Mouse (Mus musculus) limb, embryonic 14.5 days (tissue): ENCODE data around the gene Lca5l. TPM values are rescaled to one million over a fixed set of nuclear protein-coding genes. Genes with fewer than 3 reads are reported as not detected.

Experiments
- ATAC-seq: fragments of 200-750 bp; cut with Nextera tagmentation; 2 replicates; pipeline ENCODE4 v1.8.0; 2017; ENCODE audit warnings: low read depth, moderate number of reproducible peaks, moderate TSS enrichment; ENCODE audit not compliant: low FRiP score
- DNase-seq: peaks from one replicate; pipeline ENCODE4 v3.0.0-alpha.2; 2015; ENCODE audit warnings: low spot score
- H3K27ac ChIP-seq: fragments of 300-500 bp; sonication (generic); replicated peaks from 2 replicates; pipeline ENCODE4 v1.5.1; 2014; ENCODE audit warnings: low read depth, mild to moderate bottlenecking, low read length, moderate library complexity, mixed read lengths
- H3K27me3 ChIP-seq: fragments of 300-500 bp; sonication (generic); 2 replicates; pipeline ENCODE4 v1.6.1; 2014; ENCODE audit warnings: low read length, mixed read lengths; ENCODE audit not compliant: control insufficient read depth, insufficient read depth
- H3K36me3 ChIP-seq: fragments of 300-500 bp; sonication (generic); 2 replicates; pipeline ENCODE4 v1.6.1; 2014; ENCODE audit warnings: mild to moderate bottlenecking, low read length, moderate library complexity, mixed read lengths; ENCODE audit not compliant: control insufficient read depth, insufficient read depth
- H3K4me1 ChIP-seq: fragments of 300-500 bp; sonication (generic); 2 replicates; pipeline ENCODE4 v1.6.1; 2014; ENCODE audit warnings: antibody characterized with exemption, low read length, mixed read lengths; ENCODE audit not compliant: control insufficient read depth, insufficient read depth
- H3K4me2 ChIP-seq: fragments of 300-500 bp; sonication (generic); replicated peaks from 2 replicates; pipeline ENCODE4 v1.6.1; 2014; ENCODE audit warnings: low read depth, mild to moderate bottlenecking, low read length, moderate library complexity; ENCODE audit not compliant: severe bottlenecking
- H3K4me3 ChIP-seq: fragments of 300-500 bp; sonication (generic); replicated peaks from 2 replicates; pipeline ENCODE4 v1.5.1; 2014; ENCODE audit warnings: low read length
- H3K9ac ChIP-seq: fragments of 300-500 bp; sonication (generic); 2 replicates; pipeline ENCODE4 v1.6.1; 2014; ENCODE audit warnings: mild to moderate bottlenecking, low read depth, low read length, moderate library complexity; ENCODE audit not compliant: severe bottlenecking
- H3K9me3 ChIP-seq: fragments of 300-500 bp; sonication (generic); 2 replicates; pipeline ENCODE4 v1.6.1; 2016; ENCODE audit warnings: low read length; ENCODE audit not compliant: control insufficient read depth
- POLR2A ChIP-seq: fragments of 200-500 bp; IDR thresholded peaks from 2 replicates; pipeline ENCODE4 v1.8.0; 2012; ENCODE audit warnings: inconsistent platforms, mild to moderate bottlenecking, moderate library complexity, borderline replicate concordance; ENCODE audit not compliant: insufficient read depth, insufficient read length; ENCODE audit errors: extremely low read depth
- WGBS: fragments of 180-500 bp; shearing (Covaris S2); extraction: QIAGEN DNeasy Blood & Tissue Kit; methylation state at CpG from one replicate; pipeline ENCODE4 v1.1.7; 2014; 5-methylcytosine and 5-hydroxymethylcytosine counted together
- polyA plus RNA-seq, 2 experiments: library from polyadenylated mRNA; depleted of rRNA in 1 of 2; stranded (reverse) in 1 of 2; unstranded in 1 of 2; fragments of >200 nt; fragmentation: Nextera tagmentation in 1 of 2; extraction: Ambion mirVana in 1 of 2; gene quantifications; 2 replicates each; pipeline versions ENCODE4 v1.2.1 to v1.2.3; 2012 to 2014

The Lca5l gene
- polyA plus RNA-seq, 2 experiments = 1.4 to 1.7 TPM

DNA sequence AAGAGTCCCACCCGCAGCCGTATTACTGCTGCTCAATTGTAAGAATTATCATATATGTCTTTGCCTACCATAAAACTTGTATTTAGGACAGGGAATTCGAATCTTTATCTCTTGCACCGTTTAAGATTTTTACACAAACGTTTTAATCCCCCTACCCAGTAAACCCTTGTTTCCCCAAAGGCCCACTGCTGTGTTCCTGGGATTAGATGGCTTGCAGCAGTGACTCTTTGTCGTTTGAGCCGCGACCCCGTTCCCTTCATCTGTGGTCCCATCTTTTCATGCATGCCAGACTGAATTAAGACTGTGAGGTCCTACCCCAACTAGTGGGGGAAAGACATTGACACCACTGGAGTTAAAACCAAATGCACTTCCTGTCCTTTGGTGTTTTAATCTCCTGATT, 63.6 kb downstream of the Lca5l start:
- Histone ChIP-seq H3K4me1 (peaks cover 14% of the 10 kb centered on the region), H3K4me3 (peak overlapping the region; percentile 97), H3K36me3 (peaks cover 32% of the 10 kb centered on the region), H3K9ac (peak overlapping the region; percentile 98), H3K4me2 (peak overlapping the region; percentile 64), H3K9me3 (no peaks in the 10 kb centered on the region), H3K27ac (peak overlapping the region; percentile 97), H3K27me3 (no peaks in the 10 kb centered on the region)
- no peak for TF ChIP-seq POLR2A
- 1% methylated on average over 9 of the region's 9 CpGs for WGBS
- no peak for ATAC-seq
- no peak for DNase-seq

DNA sequence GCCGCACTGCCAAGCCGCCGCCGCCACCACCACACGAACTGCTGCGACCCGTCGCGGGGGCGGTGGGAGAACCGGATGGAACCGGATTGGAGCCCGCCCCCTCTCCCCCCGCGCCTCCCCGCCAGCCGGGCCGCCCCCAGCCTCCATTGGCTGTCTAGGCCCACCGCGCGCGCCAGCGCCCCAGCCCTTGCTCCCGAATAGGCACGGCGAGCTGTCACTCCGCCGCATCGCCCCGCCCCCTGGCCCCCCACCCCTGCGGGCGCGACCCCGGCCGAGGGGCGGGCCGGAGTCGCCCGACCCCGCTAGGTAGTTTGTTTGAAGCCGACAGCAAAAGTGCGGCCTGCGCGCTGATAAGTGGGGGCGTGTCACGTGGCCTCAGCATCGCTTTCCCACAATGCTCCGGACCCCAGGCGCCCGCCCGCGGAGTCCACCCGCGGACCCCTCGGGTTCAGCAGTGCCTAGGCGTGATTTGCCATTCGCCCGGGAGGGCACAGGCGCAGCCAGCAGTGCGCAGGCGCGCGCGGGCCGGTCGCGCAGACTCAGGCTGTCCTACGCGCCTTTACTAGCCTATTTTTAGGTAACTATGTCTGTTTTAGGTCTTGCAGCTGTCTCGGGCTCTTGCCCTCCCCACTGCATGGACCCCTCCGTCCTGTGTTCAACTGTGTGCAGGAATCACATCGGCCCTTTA, 64.3 kb downstream of the Lca5l start, which contains the start of gene Hmgn1:
Hmgn1 (minus strand) TSS at position 73 of the 688 bp plus-strand sequence.
- under 1% methylated on average over 58 of the region's 72 CpGs for WGBS

DNA sequence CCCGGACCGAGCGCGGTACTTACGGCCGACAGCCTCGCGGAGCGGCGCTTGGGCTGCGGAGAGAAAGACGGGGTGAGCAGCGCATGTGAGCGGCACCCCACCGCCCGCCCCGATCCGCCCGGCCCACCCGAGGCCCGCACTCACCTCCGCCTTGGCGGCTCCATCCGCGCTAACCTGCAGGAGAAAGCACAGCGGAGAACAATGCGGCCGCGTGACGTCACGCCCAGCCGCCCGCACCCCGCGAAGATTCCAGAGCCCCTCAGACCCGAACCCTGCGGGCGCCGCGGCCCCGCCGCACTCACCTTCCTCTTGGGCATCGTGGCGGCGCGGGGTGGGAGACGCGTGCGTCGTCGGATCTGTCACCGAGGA, 64.8 kb downstream of the Lca5l start:
- Histone ChIP-seq H3K36me3 (peaks cover 44% of the 10 kb centered on the region), H3K27me3 (no peaks in the 10 kb centered on the region), H3K4me1 (peaks cover 14% of the 10 kb centered on the region), H3K9ac (peak overlapping the region; percentile 98), H3K4me2 (peak overlapping the region; percentile 86), H3K4me3 (peak overlapping the region; percentile 97), H3K9me3 (no peaks in the 10 kb centered on the region), H3K27ac (peak overlapping the region; percentile 97)
- DNase-seq = peak; percentile 71
- 1% methylated on average over 16 of the region's 52 CpGs for WGBS
- peak; percentile 57 for ATAC-seq
- TF ChIP-seq POLR2A = no peak

More for the DNA sequence above, 64.3 kb downstream of the Lca5l start, which contains the start of gene Hmgn1:
- H3K4me2 ChIP-seq = peak within 1 kb of the TSS; percentile 86
- ATAC-seq (peak; percentile 95), DNase-seq (peak; percentile 97)
- H3K9ac ChIP-seq = peak within 1 kb of the TSS; percentile 98
- H3K27ac ChIP-seq = peak within 1 kb of the TSS; percentile 97
- peak; percentile 94; the same call in 1 of the 2 replicates for TF ChIP-seq POLR2A
- peak within 1 kb of the TSS; percentile 97 for H3K4me3 ChIP-seq
- H3K9me3 ChIP-seq = no peaks in the 10 kb centered on the region
- H3K27me3 ChIP-seq = no peaks in the 10 kb centered on the region
- peaks cover 14% of the 10 kb centered on the region for H3K4me1 ChIP-seq
- H3K36me3 ChIP-seq = peaks cover 39% of the 10 kb centered on the region

DNA sequence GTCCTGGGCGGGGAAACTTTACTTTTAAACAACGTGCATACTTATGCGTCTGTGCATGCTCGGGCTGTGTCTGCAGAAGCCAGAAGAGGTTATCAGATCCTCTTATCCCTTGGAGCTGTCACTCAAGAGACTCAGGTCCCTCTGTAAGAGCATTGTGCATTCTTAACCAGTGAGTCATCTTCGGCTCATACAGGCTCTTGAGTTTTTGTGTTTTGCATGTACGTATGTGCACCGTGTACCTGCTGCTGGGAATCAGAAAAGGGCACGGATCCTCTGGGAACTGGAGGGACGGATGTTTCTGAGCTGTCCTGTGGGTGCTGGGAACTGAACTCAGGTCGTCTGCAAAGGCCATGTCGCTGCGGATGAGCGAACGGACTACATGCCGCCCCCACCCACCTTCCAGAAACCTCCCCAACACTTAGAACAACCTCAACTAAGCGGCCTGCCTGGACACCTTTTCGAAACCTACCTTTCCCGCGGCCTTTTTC, 65.3 kb downstream of the Lca5l start:
- WGBS = 4% methylated on average over 19 of the region's 19 CpGs
- no peaks in the 10 kb centered on the region for H3K9me3 ChIP-seq
- no peak for TF ChIP-seq POLR2A

DNA sequence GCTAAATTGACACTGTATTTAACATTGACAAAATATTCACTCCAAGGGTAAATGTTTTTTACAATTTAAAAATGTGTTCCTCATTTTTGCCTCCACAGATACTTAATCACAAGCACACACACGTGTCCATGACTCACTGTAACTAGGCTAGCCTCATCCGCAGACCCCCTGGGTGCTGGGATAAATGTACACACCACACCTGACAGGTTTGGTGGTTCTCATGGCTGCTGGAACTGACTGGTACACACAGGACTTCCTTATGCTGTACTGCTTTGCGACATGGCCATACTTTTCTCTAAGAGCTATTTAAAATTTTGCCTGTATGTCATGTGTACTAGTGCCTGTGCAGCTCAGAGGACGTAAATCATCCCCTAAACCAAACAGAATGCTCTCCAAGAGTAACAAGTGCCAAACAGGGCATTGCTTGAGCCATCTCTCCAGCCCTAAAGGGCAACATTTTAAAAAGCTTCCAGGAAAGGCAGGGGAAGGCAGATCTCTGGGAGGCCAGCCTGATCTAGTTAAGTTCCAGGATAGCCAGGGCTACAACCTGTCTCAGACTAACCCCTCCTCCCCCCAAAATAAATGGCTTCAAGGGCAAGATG, 71.9 kb downstream of the Lca5l start:
- Histone ChIP-seq H3K36me3 (peaks cover 40% of the 10 kb centered on the region), H3K4me3 (no peak overlapping the region), H3K9ac (no peak overlapping the region), H3K4me1 (no peaks in the 10 kb centered on the region), H3K9me3 (no peaks in the 10 kb centered on the region), H3K27me3 (no peaks in the 10 kb centered on the region), H3K27ac (no peak overlapping the region), H3K4me2 (no peak overlapping the region)
- no peak for DNase-seq
- no peak for TF ChIP-seq POLR2A
- ATAC-seq = no peak
- 67% methylated on average over 4 of the region's 4 CpGs for WGBS

More for the DNA sequence above, 65.3 kb downstream of the Lca5l start:
- H3K27ac ChIP-seq = peak overlapping the region; percentile 97
- peaks cover 46% of the 10 kb centered on the region for H3K36me3 ChIP-seq
- peak overlapping the region; percentile 98 for H3K9ac ChIP-seq
- DNase-seq = peak; percentile 15
- peaks cover 14% of the 10 kb centered on the region for H3K4me1 ChIP-seq
- peak overlapping the region; percentile 86 for H3K4me2 ChIP-seq
- H3K27me3 ChIP-seq = no peaks in the 10 kb centered on the region
- H3K4me3 ChIP-seq = peak overlapping the region; percentile 97
- no peak for ATAC-seq
